Mouse (Mus musculus): Measurements from ENCODE around the gene Cenpn.

DNA sequence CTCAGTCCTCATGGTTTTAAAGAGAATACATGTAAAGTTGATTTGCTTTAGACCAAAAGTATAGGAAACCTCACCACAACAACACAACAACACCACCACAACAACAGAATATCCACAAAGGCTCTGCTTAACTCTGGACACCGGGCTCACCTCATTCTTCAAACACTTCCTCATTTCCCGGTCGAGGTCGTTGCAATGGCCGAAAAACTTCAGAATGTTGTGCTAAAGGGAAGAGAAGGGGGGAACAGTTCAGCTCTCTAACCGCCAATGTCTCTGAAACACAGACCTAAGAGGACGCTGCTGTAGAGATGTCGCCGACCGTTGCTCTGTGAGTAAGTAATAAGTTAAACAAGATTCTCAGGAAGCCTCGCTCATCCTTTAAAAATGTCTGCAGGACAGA is 27.6 kb upstream of the Cenpn start:
- TF ChIP-seq CTCF (IDR thresholded peaks at IDR 0.05; ENCODE audit: low read depth, low read length) (no peak), POLR2A (IDR thresholded peaks at IDR 0.05; ENCODE audit: borderline replicate concordance, low read depth, low read length) (no peak)

Data from bone marrow macrophage, adult 2 months (primary cell).